Mouse (Mus musculus) gonadal fat pad, adult 2 months (tissue): ENCODE results near the gene Bglap. TPM values are rescaled to one million over a fixed set of nuclear protein-coding genes. Genes with fewer than 3 reads are reported as not detected.
"Not testable (repeated sequence)": the region's sequence is repeated elsewhere in the genome, so short reads cannot be mapped to it uniquely, and the experiment has no call there.

Source experiments
- DNase-seq: peaks from one replicate; pipeline ENCODE4 v3.0.0-alpha.2; 2012; ENCODE audit warnings: low read depth
- polyA plus RNA-seq: library from polyadenylated mRNA; depleted of rRNA; stranded (reverse); fragments of >200 nt; gene quantifications from 2 replicates; pipeline ENCODE4 v1.2.3, GENCODE M21; 2012; rRNA removed

The Bglap gene
- polyA plus RNA-seq, result not detected in 2 replicates

DNA sequence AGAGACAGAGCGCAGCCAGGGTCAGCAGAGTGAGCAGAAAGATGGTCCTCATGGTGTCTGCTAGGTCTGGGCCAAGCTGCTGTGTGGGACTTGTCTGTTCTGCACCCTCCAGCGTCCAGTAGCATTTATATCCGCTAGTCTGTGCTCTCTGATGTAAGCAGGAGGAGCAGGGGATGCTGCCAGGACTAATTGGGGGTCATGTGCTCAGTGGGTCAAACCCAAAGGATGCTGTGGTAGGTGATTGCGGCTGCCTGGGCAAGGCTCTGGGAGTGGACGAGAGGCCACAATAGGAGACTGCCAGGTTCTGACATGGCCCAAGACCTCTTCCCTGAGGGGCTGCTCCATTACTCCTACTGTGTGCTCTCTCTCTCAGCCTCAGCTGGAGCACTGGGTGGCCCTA, at the start of gene Bglap:
Bglap (minus strand) TSS at position 101 of the 400 bp plus-strand sequence.
- DNase-seq, result no peak

DNA sequence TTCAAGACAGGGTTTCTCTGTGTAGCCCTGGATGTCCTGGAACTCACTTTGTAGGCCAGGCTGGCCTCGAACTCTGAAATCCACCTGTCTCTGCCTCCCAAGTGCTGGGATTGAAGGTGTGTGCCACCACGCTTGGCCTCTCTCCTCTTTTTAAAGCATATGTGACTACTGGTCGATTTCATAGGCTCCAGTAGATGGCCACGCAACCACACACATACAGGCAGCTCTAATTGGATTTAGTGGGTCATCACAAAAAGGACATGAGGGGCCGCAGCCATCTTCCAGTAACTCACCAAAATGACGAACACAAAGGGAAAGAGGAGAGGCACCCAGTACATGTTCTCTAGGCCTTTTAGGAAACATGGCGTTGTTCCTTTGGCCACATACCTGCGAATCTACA, 44.4 kb upstream of the Bglap start:
- not testable (repeated sequence) for DNase-seq

DNA sequence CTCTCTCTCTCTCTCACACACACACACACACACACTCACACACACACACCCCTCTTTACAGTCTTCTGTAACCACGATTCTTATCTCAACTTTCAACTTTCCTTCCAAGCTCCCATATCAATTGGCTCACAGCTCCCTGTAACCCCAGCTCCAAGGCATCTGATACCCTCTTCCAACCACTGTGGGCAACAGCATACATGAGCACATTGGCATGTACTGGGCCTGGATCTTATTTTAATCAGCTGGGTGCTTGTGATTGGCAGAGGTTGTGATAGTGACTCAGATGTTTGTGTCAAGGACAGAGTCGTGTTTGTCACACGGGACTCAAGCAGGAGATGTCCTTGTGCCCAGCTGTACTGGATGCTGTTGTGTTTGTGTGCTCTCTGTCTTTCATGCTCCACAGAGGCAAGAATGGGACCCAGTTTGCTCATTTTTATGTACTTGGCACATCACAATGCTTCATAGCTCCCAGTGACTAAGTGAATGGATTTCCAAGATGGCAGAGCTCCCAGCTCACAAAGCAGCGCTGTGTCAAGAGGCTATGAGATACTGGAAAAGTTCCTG, 43.2 kb upstream of the Bglap start:
- DNase-seq, result no peak

DNA sequence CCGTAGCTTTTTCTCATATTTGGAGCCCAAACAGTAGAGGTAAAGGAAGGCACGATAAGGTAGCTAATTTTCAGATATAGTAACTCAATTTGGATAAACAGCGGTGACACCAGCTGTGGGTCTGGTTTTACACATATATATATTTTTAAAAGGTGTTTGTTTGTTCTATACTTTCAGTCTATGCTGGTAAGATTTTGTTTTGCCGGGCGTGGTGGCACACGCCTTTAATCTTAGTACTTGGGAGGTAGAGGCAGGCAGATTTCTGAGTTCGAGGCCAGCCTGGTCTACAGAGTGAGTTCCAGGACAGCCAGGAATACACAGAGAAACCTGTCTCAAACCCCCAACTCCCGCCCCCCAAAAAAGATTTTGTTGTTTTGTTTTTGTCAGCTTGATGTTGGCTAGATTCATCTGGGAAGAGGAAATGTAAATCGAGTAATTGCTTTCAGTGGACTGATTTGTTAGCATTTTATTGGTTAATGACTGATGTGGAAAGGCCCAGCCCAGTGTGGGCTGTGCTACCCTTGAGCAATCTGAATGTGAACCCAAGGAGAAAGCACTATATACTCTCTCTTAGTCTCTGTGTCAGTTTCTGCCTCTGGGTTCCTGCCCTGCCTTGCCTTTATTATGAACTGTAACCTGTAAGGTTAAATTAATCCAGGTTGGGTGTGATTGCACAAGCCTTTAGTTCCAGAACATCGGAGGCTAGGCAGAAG, 41.6 kb upstream of the Bglap start:
- no peak for DNase-seq

DNA sequence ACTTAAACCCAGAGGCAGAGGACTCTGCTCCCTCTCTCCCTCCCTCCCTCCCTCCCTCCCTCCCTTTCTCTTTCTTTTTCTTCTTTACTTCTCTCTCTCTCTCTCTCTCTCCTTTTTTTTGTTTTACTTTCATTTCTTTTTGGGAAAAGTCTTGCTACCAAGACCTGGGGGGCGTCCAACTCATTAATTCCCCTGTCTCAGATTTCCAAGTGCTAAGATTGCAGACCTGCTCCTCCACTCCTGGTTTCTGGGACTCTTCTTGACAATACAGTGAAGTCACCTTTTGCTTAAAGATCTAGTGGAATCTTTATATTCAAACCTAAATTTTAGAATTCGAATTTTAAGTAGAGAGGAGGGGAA, 41.0 kb upstream of the Bglap start:
- no peak for DNase-seq

DNA sequence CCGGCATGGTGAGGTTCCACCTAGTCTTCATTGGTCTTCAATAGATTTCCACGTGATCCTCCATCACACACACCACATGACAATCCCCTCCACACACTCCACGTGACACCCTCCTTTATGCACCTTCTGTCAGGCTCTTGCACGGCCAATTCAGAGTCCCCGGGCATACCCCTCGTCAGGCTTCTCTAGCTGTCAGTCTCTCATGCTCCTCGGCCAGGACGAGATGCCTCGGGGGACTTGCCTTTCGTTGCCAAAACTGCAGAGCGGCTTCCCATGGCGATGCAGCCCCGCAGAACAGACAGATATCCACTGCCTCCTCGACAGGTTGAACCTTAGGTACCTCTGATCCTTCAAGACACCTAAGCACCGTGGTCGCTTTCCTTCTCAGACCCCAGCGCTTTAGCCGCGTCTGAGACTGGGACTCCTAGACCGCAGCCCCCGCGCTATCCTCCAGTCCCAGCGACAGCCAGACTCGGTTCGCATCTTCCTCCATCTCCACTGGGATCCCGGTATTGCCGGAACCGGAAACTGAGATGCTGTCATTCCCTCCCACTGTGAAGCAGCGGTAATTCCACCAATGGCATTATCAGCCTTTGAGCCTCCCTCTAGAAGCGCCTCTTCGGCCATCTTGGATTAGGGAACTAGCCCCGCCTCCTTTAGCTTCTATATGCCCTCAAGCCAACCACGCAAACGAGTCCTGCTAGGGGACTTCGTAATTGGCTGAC, 40.5 kb upstream of the Bglap start, which contains the start of gene Slc25a44:
Slc25a44 (minus strand) TSS at position 535 of the 725 bp plus-strand sequence.
- peak; percentile 97 for DNase-seq

DNA sequence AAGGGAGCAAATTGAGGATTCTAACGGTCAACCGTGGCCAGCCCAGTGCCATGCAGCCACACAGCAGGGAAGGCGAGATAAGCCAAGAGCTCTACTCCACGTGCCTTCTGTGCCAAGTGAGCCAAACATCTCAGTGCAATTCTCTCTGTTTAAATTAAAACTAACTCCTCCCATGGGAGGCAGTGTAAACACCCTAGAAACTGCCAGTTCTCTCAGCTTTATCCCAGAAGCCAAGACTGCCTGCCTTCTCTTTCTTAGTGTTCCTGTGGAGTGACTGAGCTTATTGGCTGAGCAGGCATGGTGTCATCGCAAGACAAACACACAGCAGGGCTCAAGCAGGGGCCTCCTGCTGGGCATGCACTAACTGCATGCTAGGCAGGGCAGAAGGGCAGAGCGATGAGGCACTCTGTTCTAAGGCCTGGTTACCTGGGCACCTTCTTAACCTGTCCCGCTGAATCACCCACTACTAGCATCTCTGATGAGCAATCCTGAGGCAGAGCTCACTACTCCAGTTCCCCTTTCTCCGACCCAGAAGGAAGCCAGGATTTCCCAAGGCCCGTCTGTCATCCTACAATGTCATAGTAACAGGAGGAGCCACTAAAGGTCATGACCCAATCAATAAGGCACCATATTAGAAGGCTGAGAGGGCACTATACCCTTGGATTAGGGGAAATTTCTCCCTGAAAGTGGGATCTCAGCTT, 37.9 kb upstream of the Bglap start:
- no peak for DNase-seq

DNA sequence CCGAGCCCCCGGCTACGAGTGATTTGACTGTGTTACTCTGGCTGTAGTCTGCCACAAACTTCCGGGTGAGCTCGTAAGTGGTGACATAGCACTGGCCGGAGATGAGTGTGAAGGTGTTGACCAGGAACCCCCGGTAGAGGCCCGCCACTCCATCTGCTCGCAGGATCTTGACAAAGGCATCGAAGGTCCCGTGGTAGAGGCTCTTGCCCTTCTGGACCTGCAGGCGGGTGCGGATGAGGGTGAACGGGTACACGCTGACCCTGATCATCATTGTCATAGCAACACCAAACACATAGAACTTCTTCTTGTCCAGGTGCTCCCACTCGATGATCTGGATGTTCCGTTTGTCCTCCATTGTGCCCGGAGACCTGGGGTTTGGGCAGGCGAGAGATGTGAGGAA, 36.5 kb upstream of the Bglap start:
- DNase-seq, result no peak

DNA sequence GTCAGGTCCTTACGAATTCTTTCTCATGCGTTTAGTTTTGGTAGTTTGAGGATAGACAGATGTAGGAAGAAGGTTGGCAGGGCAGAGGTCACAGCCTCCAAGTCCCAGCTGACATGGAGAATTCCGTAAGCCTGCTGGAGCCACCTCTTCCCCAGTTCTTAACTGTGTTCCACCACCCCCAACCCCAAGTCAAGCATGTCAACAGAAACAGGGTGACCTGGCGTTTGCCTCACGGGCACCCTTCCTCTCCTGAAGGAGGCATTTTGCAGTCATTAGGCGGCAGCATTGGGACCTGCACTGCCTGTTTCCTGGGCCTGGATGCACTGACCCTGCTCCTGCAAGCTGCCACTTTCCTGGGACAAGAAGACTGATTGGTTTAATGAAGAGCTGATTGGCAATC, 33.8 kb upstream of the Bglap start:
- no peak for DNase-seq

DNA sequence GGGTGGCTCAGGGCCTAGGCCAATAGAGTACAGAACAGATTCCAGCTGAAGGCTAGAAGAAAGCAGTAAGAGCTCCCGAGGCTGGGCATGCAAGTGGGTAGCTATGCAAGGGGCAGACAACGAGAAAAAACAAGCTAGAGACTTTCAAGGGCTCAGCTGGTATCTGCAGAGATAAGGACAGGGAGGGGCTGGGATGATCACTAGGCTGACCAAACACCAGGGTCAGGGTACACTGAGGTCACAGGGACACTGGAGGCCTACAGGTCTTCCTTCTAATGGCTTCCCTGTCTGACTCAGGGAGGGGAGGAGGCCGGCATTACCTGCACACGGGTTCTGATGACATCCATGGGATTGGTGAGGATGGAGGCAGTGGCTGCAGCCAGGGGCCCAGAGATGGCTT, 31.4 kb upstream of the Bglap start:
- no peak for DNase-seq

DNA sequence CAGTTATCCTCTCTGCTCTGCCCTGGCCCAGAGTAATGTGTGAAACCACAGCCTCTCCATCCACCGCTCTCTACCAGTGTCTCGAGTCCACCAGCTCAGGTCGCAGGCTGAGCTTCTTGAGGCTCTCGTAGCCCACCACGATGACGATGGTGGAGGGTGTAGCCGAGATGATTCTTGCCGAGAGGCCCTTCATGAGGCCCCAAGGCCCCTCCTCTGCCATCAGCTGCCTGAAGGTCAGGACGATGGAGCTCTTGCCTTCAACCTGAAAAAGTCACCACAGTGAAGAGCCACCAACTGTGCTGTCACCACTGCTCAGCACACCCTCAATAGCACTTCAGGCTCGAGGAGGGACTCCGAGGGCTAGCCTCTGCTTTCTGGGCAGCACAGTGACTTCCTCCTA, 28.4 kb upstream of the Bglap start:
- DNase-seq, result no peak

DNA sequence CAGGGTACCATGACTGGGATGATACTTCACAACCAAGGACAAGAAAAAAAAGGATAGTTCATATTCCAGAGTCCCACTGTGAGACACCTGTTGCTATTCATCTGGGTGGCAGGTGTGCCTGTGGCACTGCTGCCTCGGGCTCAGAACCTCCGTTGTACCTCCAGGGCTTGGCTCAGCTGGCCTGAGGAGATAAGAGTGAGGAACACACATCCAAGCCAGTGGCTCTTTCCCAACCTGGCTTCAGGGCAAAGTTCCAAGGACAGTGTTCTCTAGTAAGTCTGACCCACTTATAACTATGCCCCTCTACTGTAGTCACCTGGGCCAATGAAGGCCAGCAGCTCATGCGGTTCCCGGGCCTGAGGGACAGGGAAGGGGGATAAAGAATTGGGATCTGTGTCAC, 27.4 kb upstream of the Bglap start:
- no peak for DNase-seq

DNA sequence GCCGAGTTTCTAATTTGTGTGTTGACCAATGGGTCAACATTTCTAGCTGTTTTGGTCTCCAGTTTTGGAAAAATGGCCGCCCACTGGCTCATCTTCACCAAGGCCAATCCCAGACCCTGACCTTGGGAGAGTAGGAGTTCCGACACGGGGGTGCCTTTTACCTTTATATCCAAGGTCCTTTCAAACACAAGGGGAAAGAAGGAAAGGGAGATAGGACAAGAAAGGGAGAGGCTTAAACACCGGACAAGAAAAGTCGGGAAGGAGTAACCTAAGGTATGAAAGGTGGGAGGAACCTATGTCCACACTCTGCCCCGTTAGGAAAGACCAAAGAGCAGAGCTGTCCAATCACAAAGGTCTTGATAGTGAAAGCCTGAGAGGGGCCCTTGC, 26.4 kb upstream of the Bglap start:
- DNase-seq, result no peak

DNA sequence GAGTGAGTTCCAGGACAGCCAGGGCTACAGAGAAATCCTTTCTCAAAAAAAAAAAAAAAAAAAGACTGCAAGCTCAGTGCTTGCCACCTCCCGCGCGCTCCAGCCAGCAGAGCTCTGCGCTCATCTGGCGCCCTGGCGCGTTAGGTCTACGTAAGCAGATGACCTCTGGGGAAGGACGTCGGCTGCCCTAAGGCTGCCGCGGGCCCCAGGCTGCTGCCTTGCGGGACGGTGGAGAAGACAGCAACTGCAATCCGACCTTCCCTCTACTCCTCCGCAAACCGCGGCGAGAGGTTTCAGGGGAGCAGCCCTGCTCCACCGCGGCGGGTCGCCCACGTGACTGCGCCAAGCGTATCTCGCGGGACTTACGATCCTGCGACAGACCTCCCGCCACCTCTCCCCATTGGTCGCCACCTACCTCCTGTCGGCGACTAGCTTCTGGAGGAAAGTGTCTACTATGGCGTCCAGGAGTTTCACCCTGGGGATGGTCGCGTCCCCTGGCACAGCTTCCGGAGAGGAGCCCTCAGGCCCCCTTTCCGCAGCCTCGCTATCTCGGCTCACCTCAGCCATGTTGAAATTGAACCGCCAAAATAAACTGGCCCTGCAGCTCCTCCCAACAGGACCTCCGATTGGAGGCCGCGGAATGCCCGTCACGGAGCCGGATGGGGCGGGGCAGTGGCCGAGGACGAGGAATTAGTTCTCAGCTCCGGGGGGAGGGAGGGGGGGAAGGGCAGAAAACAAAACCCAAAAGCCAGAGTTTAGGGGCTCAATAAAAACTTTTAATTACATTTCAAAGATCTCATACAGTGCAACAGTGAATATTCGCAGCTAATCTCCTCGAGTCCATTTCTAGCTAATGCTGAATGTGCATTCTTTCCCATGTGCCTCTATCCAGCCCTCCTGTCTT, 25.7 kb upstream of the Bglap start, which contains the start of gene Pmf1:
Pmf1 (minus strand) TSS at position 591 of the 904 bp plus-strand sequence.
- DNase-seq, result no peak

DNA sequence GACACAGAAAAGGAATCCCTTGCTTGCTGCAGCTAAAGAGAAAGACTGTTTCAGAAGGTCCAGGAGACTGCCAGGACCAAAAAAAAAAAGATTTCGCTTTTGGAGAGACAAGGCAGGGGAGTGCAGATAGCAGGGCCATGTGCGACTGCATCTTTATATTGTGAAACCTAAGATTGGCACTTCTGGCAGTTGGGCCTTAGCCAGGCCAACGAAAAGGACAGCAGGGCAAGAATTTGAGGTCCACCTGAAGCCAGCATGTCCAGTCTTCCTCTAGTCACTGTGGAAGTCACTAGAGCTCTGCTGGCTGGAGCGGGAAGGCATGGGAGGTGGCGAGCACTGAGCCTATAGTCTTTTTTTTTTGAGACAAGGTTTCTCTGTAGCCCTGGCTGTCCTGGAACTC, 24.7 kb upstream of the Bglap start:
- no peak for DNase-seq

DNA sequence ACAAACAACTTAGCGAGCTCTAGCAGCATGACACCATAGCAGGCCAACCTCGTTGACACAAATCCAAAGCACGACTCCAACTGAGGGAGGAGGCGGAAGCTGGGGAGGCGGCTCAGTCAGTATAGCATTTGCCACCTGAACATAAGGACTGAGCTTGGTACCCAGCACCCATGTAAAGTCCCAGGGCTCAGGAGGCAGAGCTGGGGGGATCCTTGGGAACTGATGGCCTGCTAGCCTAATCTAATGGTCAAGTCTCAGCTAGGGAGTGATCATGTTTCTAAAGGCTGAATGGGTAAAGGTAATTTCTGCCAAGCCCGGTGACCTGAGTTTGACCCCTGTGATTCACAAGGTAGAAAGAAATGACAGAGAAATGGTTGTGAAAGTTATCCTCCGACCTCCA, 23.3 kb upstream of the Bglap start:
- no peak for DNase-seq

DNA sequence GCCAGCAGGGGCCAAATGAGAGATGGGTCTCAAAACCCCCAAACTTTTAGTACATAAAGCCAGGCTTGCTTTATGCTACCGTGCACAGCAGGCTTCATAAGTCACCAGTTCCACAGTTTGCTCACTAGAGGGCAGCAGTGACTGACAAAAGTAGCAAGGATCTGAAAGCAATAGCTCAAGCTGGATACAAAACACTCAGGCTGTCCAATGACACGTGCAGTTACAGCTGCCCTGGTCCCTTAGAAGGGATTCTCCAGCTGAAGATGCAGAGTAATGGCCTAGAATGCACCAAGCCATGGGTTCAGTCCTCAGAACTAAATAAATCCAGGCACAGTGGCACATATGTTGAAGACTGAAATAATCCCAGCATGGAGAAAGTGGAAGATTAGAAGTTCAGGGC, 22.8 kb upstream of the Bglap start:
- DNase-seq, result no peak

DNA sequence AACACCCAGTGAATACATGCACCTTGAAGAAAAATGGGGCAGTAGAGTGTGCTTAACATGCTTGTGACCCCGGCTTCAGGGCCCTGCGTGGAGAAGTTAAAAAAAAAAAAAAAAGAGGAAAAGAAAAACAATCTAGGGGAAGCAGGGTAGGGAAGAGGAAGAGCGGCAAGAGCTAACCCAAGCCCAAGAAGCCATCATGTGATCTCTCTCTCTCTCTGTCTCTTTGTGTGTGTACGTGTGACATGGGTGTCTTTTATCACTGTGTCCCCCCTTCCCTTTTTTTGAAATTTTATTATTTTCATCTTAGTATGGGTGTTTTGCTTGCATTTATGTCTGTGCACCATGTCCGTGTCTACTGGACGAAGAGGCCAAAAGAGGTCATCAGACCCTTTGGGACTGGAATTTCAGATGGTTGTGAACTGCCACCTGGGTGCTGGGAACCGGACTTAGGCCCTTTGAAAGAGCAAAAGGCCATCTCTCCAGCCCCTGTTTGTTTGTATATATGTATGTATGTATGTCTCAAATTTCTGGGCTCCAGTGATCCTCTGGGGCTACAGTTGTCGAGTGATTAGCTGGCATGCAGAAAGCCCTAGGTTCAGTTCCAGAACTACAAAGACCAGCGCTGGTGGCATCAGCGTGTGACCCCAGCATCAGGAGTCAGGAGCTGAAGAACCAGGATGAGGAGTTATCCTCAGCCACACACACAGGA, 19.4 kb upstream of the Bglap start:
- no peak for DNase-seq

DNA sequence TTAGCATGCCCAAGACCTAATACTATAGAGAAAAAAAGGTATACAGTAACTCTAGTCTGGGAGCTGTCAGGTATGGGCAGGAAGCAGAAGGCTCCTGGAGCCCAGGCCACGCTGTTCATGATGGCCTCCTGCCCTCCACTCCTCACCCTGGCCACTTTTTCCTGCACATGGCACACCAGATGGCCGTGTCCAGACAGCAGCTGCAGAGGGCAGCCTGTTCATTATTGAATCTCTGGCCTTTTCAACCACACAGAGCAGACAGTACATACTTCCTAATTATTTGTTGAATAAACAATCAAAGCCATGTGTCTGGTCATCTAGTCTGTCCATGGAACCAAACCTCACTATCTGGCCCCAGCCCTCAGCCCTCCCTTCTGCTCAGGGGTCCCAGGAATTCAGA, 14.4 kb upstream of the Bglap start:
- no peak for DNase-seq

DNA sequence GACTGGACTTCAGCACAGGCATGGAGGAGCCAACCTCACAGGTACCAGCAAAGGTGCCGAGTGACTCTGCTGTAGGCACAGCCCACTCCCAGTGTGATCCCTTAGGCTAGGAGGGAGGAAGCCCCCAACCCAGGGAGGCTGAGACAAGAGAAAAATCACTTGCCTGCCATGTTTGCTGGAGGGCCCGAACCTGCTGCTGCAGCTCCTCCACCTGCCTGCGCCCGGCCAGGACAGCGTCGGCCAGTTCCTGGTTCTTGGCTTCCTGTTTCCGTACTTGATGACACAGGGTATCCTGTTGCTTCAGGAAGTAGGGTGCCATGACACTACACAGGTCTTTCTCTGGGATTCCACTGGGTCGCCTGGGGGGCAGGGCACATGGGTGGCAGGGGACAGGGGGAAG, 11.5 kb upstream of the Bglap start:
- DNase-seq, result no peak

DNA sequence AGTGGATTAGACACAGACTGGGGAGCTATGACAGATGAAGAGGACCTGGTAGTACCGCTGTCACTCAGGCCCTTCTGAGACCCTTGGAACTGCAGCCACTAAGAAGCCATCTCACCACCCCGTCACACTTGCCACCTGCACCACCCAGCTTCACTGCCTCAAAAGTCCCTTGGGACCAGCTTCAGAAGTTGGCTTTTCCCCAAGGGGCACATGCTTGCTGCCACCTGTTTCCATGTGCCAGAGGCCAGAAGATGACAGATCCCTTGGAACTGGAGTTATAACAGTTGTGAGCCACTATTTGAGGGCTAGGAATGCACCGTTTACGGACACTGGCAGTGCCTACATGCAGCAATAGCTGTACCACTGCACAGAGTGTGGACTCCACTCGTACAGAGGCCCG, 11.0 kb upstream of the Bglap start:
- DNase-seq, result no peak
